Mouse (Mus musculus) erythroblast, embryonic 14.5 days (primary cell): Measurements from ENCODE around the gene Skap1.

Experiments used
- GATA1 ChIP-seq: IDR thresholded peaks from 2 replicates; pipeline ENCODE4 v1.6.1; 2012; ENCODE audit warnings: low read length, inconsistent platforms, mixed read lengths
- TAL1 ChIP-seq: IDR thresholded peaks from 3 replicates; pipeline ENCODE4 v1.6.1; 2012; ENCODE audit warnings: low read length, inconsistent platforms, mixed read lengths

- TF ChIP-seq GATA1 (no peak), TAL1 (no peak)
These were observed 86.7 kb downstream of the Skap1 start for GRCm38 (mm10) chr11:96550960-96551703.
